Mouse (Mus musculus) myocyte (in vitro differentiated cells): Measurements from ENCODE around the gene Tor3a.

ENCODE experiments used
- POLR2A ChIP-seq: IDR thresholded peaks from one replicate; pipeline ENCODE4 v1.6.1; 2011; ENCODE audit warnings: low read depth, mild to moderate bottlenecking, control low read depth, moderate library complexity; ENCODE audit not compliant: insufficient read length
- POLR2AphosphoS2 ChIP-seq: IDR thresholded peaks from one replicate; pipeline ENCODE4 v1.6.1; 2011; ENCODE audit warnings: low read depth, control low read depth; ENCODE audit not compliant: insufficient read length
- TCF12 ChIP-seq: IDR thresholded peaks from one replicate; pipeline ENCODE4 v1.6.1; 2011; ENCODE audit warnings: mild to moderate bottlenecking, control low read depth; ENCODE audit not compliant: poor library complexity, insufficient read depth, severe bottlenecking

DNA sequence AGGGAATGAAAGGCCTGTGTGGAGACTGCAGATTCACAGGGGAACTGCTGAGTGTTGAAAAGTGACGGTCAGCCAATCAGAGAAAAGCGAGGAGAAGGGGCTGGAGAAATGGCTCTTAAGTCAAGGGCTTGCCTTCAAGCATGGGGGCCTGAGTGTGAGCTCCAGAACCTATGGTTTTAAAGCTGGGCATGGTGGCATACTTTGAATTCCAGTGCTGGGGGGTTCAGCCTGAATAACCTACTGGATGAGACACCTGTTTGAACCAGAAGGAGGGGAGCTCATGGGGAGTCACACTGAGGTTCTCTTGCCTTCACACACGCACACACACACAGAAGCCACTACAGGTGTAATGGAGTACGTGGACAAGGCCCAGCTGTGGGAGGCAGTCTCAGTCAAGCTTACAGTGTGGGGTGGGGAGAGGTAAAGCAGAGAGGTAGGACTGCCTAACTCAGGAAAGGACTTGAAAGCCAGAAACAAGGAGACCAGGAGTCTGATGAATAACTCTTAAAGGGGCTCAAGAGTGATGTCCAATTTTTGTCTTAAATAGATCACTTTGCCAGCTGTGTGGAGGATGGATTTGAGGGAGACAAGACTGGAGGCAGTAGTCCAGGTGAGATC is 53.8 kb downstream of the Tor3a start:
- TF ChIP-seq POLR2A (no peak), POLR2AphosphoS2 (no peak), TCF12 (no peak)
